29 mouse cellular contexts compared by ENCODE assay signal in the genomic region with DNA sequence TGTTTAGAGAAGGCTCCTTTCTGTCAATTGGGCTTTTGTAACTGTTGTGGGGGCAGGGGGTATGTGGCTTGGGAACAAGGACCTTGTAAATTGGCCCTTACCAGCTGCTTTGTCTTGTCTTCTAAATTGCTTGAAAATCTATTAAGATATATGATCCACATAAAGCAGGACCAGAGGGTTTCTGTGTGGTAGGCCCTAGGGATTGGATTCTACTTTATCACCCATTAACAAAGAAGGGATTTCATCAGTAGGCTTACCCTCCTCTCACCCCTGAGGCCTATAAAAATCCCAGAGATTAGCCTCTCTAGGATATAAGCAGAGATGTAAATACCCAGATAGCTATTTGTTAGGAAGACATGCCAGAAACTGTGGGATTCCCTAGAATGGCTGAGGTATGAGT.
DNase-seq lines count a peak whose midpoint lies in the region; ATAC-seq and TF ChIP-seq lines count a peak whose summit lies in the region.
"Had no signal": no experiment of that assay in that cellular context is flagged by ENCODE, and none has a peak within 500 bp of the region (broad histone marks: within the 10 kb centered on the region; RNA-seq: fewer than 3 reads in every experiment).

No protein-coding gene starts in this region.

- peak; percentile 60; the same call in 1 of the 2 replicates for ATAC-seq in hindbrain, embryonic 12.5 days (ENCODE audit: low FRiP score)
- ATAC-seq in hindbrain, postnatal 0 days = no peak
- ATAC-seq in midbrain, embryonic 12.5 days (ENCODE audit: low FRiP score, low read depth) = no peak
- no peak for ATAC-seq in midbrain, embryonic 16.5 days
- ATAC-seq in hindbrain, embryonic 14.5 days (ENCODE audit: low FRiP score) = no peak
- ATAC-seq in neural tube, embryonic 13.5 days (ENCODE audit: low read depth) = peak; percentile 61; the same call in 1 of the 2 replicates
- ATAC-seq: CD4-positive, CD25-positive, alpha-beta regulatory T cell, adult 4 months; liver, embryonic 12.5 days; liver, postnatal 0 days had no signal

- no peak overlapping the region for H3K4me3 ChIP-seq in hindbrain, embryonic 12.5 days
- no peak overlapping the region for H3K4me3 ChIP-seq in hindbrain, postnatal 0 days (ENCODE audit: low read length)
- H3K4me3 ChIP-seq in midbrain, embryonic 12.5 days = no peak overlapping the region
- no peak overlapping the region for H3K4me3 ChIP-seq in midbrain, embryonic 16.5 days (ENCODE audit: low read depth, low read length)
- no peak overlapping the region for H3K4me3 ChIP-seq in hindbrain, embryonic 14.5 days (replicated peaks; ENCODE audit: low read length)
- H3K4me3 ChIP-seq in neural tube, embryonic 13.5 days = no peak overlapping the region
- H3K4me3 ChIP-seq: embryonic facial prominence, embryonic 13.5 days; erythroblast, embryonic 14.5 days; gastrocnemius, adult 2 months; kidney, embryonic 15.5 days; left cerebral cortex, adult 2 months; liver, embryonic 12.5 days had no signal

- H3K27ac ChIP-seq in hindbrain, embryonic 12.5 days = peak overlapping the region; percentile 48; the same call in 1 of the 2 replicates
- no peak overlapping the region for H3K27ac ChIP-seq in hindbrain, postnatal 0 days
- H3K27ac ChIP-seq in midbrain, embryonic 12.5 days (replicated peaks) = peak overlapping the region; percentile 5; the same call in 1 of the 2 replicates
- H3K27ac ChIP-seq in midbrain, embryonic 16.5 days (ENCODE audit: low read length) = no peak overlapping the region
- peak overlapping the region; percentile 21; the same call in 1 of the 2 replicates for H3K27ac ChIP-seq in hindbrain, embryonic 14.5 days
- H3K27ac ChIP-seq in neural tube, embryonic 13.5 days (replicated peaks) = peak overlapping the region; percentile 63
- H3K27ac ChIP-seq: embryonic facial prominence, embryonic 13.5 days; gastrocnemius, adult 2 months; kidney, embryonic 15.5 days; left cerebral cortex, adult 2 months; liver, embryonic 12.5 days; stomach, postnatal 0 days had no signal

- H3K4me1 ChIP-seq in hindbrain, embryonic 12.5 days = peaks cover 14% of the 10 kb centered on the region
- H3K4me1 ChIP-seq in hindbrain, postnatal 0 days (ENCODE audit: insufficient read depth, low read length) = no peaks in the 10 kb centered on the region
- peaks cover 13% of the 10 kb centered on the region for H3K4me1 ChIP-seq in midbrain, embryonic 12.5 days
- H3K4me1 ChIP-seq in midbrain, embryonic 16.5 days (ENCODE audit: control insufficient read depth, insufficient read depth, low read length) = peaks cover 9% of the 10 kb centered on the region
- peaks cover 3% of the 10 kb centered on the region; the same call in 1 of the 2 replicates for H3K4me1 ChIP-seq in hindbrain, embryonic 14.5 days (replicated peaks; ENCODE audit: control insufficient read depth, insufficient read depth, low read length)
- peaks cover 42% of the 10 kb centered on the region for H3K4me1 ChIP-seq in neural tube, embryonic 13.5 days (replicated peaks)
- H3K4me1 ChIP-seq: kidney, embryonic 15.5 days; liver, embryonic 12.5 days had no signal

- no peaks in the 10 kb centered on the region for H3K27me3 ChIP-seq in hindbrain, embryonic 12.5 days
- H3K27me3 ChIP-seq in hindbrain, postnatal 0 days (ENCODE audit: insufficient read depth, low read length) = no peaks in the 10 kb centered on the region
- no peaks in the 10 kb centered on the region for H3K27me3 ChIP-seq in midbrain, embryonic 12.5 days
- H3K27me3 ChIP-seq in midbrain, embryonic 16.5 days (ENCODE audit: control insufficient read depth, insufficient read depth, low read depth, low read length) = no peaks in the 10 kb centered on the region
- H3K27me3 ChIP-seq in hindbrain, embryonic 14.5 days (ENCODE audit: control insufficient read depth, insufficient read depth, low read length) = no peaks in the 10 kb centered on the region
- no peaks in the 10 kb centered on the region for H3K27me3 ChIP-seq in neural tube, embryonic 13.5 days
- H3K27me3 ChIP-seq: embryonic facial prominence, embryonic 13.5 days; kidney, embryonic 15.5 days; liver, embryonic 12.5 days had no signal

- TF ChIP-seq CTCF in hindbrain, postnatal 0 days (IDR thresholded peaks at IDR 0.05; ENCODE audit: low read depth) = no peak

- no peak overlapping the region for H3K4me2 ChIP-seq in hindbrain, embryonic 12.5 days (replicated peaks)
- no peak overlapping the region for H3K4me2 ChIP-seq in hindbrain, postnatal 0 days (ENCODE audit: low read depth, low read length)
- no peak overlapping the region for H3K4me2 ChIP-seq in midbrain, embryonic 12.5 days (replicated peaks)
- H3K4me2 ChIP-seq in midbrain, embryonic 16.5 days (ENCODE audit: low read length) = no peak overlapping the region
- H3K4me2 ChIP-seq in hindbrain, embryonic 14.5 days (replicated peaks) = no peak overlapping the region
- no peak overlapping the region for H3K4me2 ChIP-seq in neural tube, embryonic 13.5 days
- H3K4me2 ChIP-seq: embryonic facial prominence, embryonic 13.5 days; heart, embryonic 11.5 days; kidney, embryonic 15.5 days; liver, embryonic 12.5 days had no signal

- H3K9me3 ChIP-seq in hindbrain, embryonic 12.5 days (replicated peaks) = no peaks in the 10 kb centered on the region
- no peaks in the 10 kb centered on the region for H3K9me3 ChIP-seq in hindbrain, postnatal 0 days (ENCODE audit: low read length)
- no peaks in the 10 kb centered on the region for H3K9me3 ChIP-seq in midbrain, embryonic 12.5 days
- no peaks in the 10 kb centered on the region for H3K9me3 ChIP-seq in midbrain, embryonic 16.5 days (replicated peaks; ENCODE audit: control insufficient read depth, low read length, poor library complexity, severe bottlenecking)
- H3K9me3 ChIP-seq in hindbrain, embryonic 14.5 days (ENCODE audit: control insufficient read depth, low read length) = no peaks in the 10 kb centered on the region
- no peaks in the 10 kb centered on the region for H3K9me3 ChIP-seq in neural tube, embryonic 13.5 days
- H3K9me3 ChIP-seq: embryonic facial prominence, embryonic 13.5 days; kidney, embryonic 15.5 days; liver, embryonic 12.5 days had no signal

- DNase-seq in hindbrain, postnatal 0 days (ENCODE audit: low spot score) = no peak
- no peak for DNase-seq in hindbrain, embryonic 14.5 days (ENCODE audit: low spot score)
- DNase-seq in cerebellum, adult 8-10 months = no peak
- DNase-seq: adrenal gland, postnatal 14 days; cerebellum, adult 18-20 months; cerebellum, postnatal 25 days; gastrocnemius, adult 2 months; gastrocnemius, postnatal 36 days; heart, adult 18-20 months; heart, postnatal 36 days; kidney, adult 18-20 months; kidney, postnatal 25 days; liver, postnatal 0 days; lung, postnatal 36 days; right cerebral cortex, postnatal 4 days; thymus, adult 18-20 months; thymus, postnatal 25 days had no signal

- no peaks in the 10 kb centered on the region for H3K36me3 ChIP-seq in hindbrain, embryonic 12.5 days
- H3K36me3 ChIP-seq in hindbrain, postnatal 0 days (ENCODE audit: insufficient read depth, low read length) = no peaks in the 10 kb centered on the region
- no peaks in the 10 kb centered on the region for H3K36me3 ChIP-seq in midbrain, embryonic 12.5 days
- no peaks in the 10 kb centered on the region for H3K36me3 ChIP-seq in midbrain, embryonic 16.5 days (ENCODE audit: control insufficient read depth, insufficient read depth, low read length)
- no peaks in the 10 kb centered on the region for H3K36me3 ChIP-seq in hindbrain, embryonic 14.5 days (replicated peaks; ENCODE audit: control insufficient read depth, insufficient read depth)
- H3K36me3 ChIP-seq in neural tube, embryonic 13.5 days = no peaks in the 10 kb centered on the region
- H3K36me3 ChIP-seq: embryonic facial prominence, embryonic 13.5 days; kidney, embryonic 15.5 days; liver, embryonic 12.5 days had no signal

- H3K9ac ChIP-seq in hindbrain, embryonic 12.5 days = no peak overlapping the region
- H3K9ac ChIP-seq in hindbrain, postnatal 0 days (replicated peaks; ENCODE audit: low read length) = no peak overlapping the region
- no peak overlapping the region for H3K9ac ChIP-seq in midbrain, embryonic 12.5 days (replicated peaks)
- no peak overlapping the region for H3K9ac ChIP-seq in midbrain, embryonic 16.5 days (ENCODE audit: low read depth, low read length)
- no peak overlapping the region for H3K9ac ChIP-seq in hindbrain, embryonic 14.5 days
- no peak overlapping the region for H3K9ac ChIP-seq in neural tube, embryonic 13.5 days
- H3K9ac ChIP-seq: embryonic facial prominence, embryonic 13.5 days; kidney, embryonic 15.5 days; liver, embryonic 12.5 days; liver, postnatal 0 days had no signal

Comparison
In these comparisons a context has a peak if more than half of its experiments do, and no peak if none do; other contexts are left out.
1. ATAC-seq: peak in hindbrain, embryonic 12.5 days (single experiment) and neural tube, embryonic 13.5 days (single experiment); none in hindbrain, postnatal 0 days (single experiment), midbrain, embryonic 12.5 days (single experiment), midbrain, embryonic 16.5 days (single experiment) and hindbrain, embryonic 14.5 days (single experiment).
2. H3K27ac ChIP-seq: peak in hindbrain, embryonic 12.5 days (single experiment), midbrain, embryonic 12.5 days (single experiment), hindbrain, embryonic 14.5 days (single experiment) and neural tube, embryonic 13.5 days (single experiment); none in hindbrain, postnatal 0 days (single experiment) and midbrain, embryonic 16.5 days (single experiment).